Mouse (Mus musculus) heart, embryonic 16.5 days (tissue): ENCODE measurements around the gene Scarf1. TPM values are rescaled to one million over a fixed set of nuclear protein-coding genes. Genes with fewer than 3 reads are reported as not detected.

ENCODE experiments used
- ATAC-seq: fragments of 200-750 bp; cut with Nextera tagmentation; replicated peaks from 2 replicates; pipeline ENCODE4 v1.8.0; 2017; ENCODE audit warnings: moderate number of reproducible peaks; ENCODE audit not compliant: insufficient read depth, low FRiP score; ENCODE audit errors: extremely low read depth
- H3K27ac ChIP-seq: fragments of 300-500 bp; sonication (generic); 2 replicates; pipeline ENCODE4 v1.5.1; 2014; ENCODE audit warnings: mild to moderate bottlenecking, low read length, control low read depth, moderate library complexity
- H3K27me3 ChIP-seq: fragments of 300-500 bp; sonication (generic); 2 replicates; pipeline ENCODE4 v1.6.1; 2014; ENCODE audit warnings: low read length, mixed read lengths; ENCODE audit not compliant: control insufficient read depth, insufficient read depth
- H3K36me3 ChIP-seq: fragments of 300-500 bp; sonication (generic); 2 replicates; pipeline ENCODE4 v1.6.1; 2014; ENCODE audit not compliant: control insufficient read depth, insufficient read depth
- H3K4me1 ChIP-seq: fragments of 300-500 bp; sonication (generic); 2 replicates; pipeline ENCODE4 v1.6.1; 2014; ENCODE audit warnings: low read length, mixed read lengths; ENCODE audit not compliant: control insufficient read depth, insufficient read depth
- H3K4me2 ChIP-seq: fragments of 300-500 bp; sonication (generic); 2 replicates; pipeline ENCODE4 v1.6.1; 2014; ENCODE audit warnings: low read depth, mild to moderate bottlenecking, control low read depth, low read length
- H3K4me3 ChIP-seq: fragments of 300-500 bp; sonication (generic); 2 replicates; pipeline ENCODE4 v1.5.1; 2014; ENCODE audit warnings: mild to moderate bottlenecking, control low read depth, low read length
- H3K9ac ChIP-seq: fragments of 300-500 bp; sonication (generic); 2 replicates; pipeline ENCODE4 v1.6.1; 2014; ENCODE audit warnings: low read length, control low read depth
- H3K9me3 ChIP-seq: fragments of 300-500 bp; sonication (generic); replicated peaks from 2 replicates; pipeline ENCODE4 v1.6.1; 2016; ENCODE audit warnings: low read length; ENCODE audit not compliant: control insufficient read depth
- WGBS: fragments of 180-500 bp; shearing (Covaris S2); extraction: QIAGEN DNeasy Blood & Tissue Kit; methylation state at CpG from one replicate; pipeline ENCODE4 v1.1.7; 2014; 5-methylcytosine and 5-hydroxymethylcytosine counted together
- polyA plus RNA-seq: library from polyadenylated mRNA; unstranded; fragments of >200 nt; fragmentation: Nextera tagmentation; extraction: Ambion mirVana; gene quantifications from 2 replicates; pipeline ENCODE4 v1.2.1, GENCODE M21; 2015

Gene Scarf1
- polyA plus RNA-seq, 1 experiment from 2014 or later, result 11.0 TPM

- H3K27ac ChIP-seq, result 0 out of 2 replicates have a peak overlapping the region, but pooled peaks have one; percentile 11
- no peak overlapping the region for H3K4me3 ChIP-seq
- H3K36me3 ChIP-seq, result no peaks in the 10 kb centered on the region
- H3K9me3 ChIP-seq, result no peaks in the 10 kb centered on the region
- H3K27me3 ChIP-seq, result no peaks in the 10 kb centered on the region
- H3K4me2 ChIP-seq, result no peak overlapping the region
- no peak for ATAC-seq
- no peak overlapping the region for H3K9ac ChIP-seq
- WGBS, result 80% methylated on average over 5 of the region's 5 CpGs
- peaks cover 32% of the 10 kb centered on the region for H3K4me1 ChIP-seq
Observed at GRCm38 (mm10) chr11:75561410-75561791, 48.1 kb downstream of the Scarf1 start.

DNA sequence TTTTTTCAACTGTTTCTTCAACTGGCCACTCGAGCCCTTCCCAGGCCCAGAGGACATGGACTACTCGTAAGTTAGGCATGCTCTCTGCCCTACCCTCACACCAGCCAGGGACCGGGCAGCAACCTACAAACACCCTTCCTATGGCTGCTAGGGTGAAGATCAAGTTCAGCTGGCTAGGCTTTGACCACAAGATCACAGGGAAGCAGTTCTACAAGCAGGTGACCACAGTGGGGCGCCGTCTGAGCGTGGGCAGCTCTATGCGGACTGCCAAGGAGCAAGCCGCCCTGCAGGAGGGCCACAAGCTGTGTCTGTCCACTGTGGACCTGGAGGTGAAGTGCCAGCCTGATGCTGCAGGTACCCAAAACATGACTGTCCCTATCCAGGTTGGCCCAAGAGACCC lies 49.5 kb downstream of the Scarf1 start:
- WGBS, result 84% methylated on average over 8 of the region's 8 CpGs
- Histone ChIP-seq H3K4me1 (peaks cover 45% of the 10 kb centered on the region), H3K4me3 (no peak overlapping the region), H3K27me3 (no peaks in the 10 kb centered on the region), H3K9ac (no peak overlapping the region), H3K4me2 (no peak overlapping the region), H3K36me3 (no peaks in the 10 kb centered on the region), H3K9me3 (no peaks in the 10 kb centered on the region), H3K27ac (no peak overlapping the region)
- ATAC-seq, result no peak

DNA sequence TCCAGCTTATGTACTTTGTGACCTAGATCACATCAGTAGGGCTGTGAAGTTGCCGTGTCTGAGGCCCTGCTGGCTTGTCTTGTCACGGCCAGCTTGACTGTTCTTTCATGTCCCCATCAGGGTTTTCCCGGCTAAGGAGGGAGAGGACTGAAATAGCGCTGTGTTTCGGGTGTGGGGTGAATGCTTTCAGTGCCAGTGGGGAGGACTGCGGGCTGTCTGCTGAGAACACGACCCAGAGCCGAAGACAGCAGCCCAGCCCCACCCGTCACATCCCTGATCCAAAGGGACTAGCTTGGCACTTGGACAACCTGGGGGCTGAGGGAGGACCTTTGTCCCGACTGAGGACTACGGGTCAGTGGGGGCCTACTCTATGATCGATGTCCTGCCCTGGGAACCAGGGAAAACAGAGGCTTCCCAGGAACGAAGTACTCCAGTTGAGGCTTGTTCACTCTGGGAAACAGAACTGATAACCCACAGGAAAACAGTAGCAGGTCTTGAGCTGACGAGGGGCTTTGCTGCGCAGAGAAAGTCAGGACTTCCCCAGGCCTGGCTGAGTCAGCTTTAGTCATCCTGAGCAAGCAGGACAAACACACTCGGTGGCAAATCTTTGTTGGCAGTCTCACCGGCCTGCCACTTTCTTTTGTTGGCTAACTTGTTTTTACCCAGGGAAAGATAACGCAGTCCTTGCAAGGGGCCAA lies 50.7 kb downstream of the Scarf1 start:
- 17% methylated on average over 18 of the region's 18 CpGs for WGBS
- H3K9ac ChIP-seq, result peak overlapping the region; percentile 39
- H3K27ac ChIP-seq, result peak overlapping the region; percentile 64
- no peaks in the 10 kb centered on the region for H3K36me3 ChIP-seq
- H3K4me2 ChIP-seq, result peak overlapping the region; percentile 10; the same call in 1 of the 2 replicates
- H3K9me3 ChIP-seq, result no peaks in the 10 kb centered on the region
- H3K4me1 ChIP-seq, result peaks cover 45% of the 10 kb centered on the region
- peaks cover 4% of the 10 kb centered on the region; the same call in 1 of the 2 replicates for H3K27me3 ChIP-seq
- H3K4me3 ChIP-seq, result no peak overlapping the region
- peak; percentile 39; the same call in 1 of the 2 replicates for ATAC-seq

- no peaks in the 10 kb centered on the region for H3K36me3 ChIP-seq
- no peak overlapping the region; the same call in 1 of the 2 replicates for H3K9ac ChIP-seq
- no peak overlapping the region for H3K27ac ChIP-seq
- WGBS, result 75% methylated on average over 2 of the region's 2 CpGs
- peaks cover 45% of the 10 kb centered on the region for H3K4me1 ChIP-seq
- H3K4me3 ChIP-seq, result no peak overlapping the region
- no peaks in the 10 kb centered on the region for H3K9me3 ChIP-seq
- H3K27me3 ChIP-seq, result peaks cover 5% of the 10 kb centered on the region; the same call in 1 of the 2 replicates
- no peak overlapping the region for H3K4me2 ChIP-seq
- ATAC-seq, result no peak
Observed at GRCm38 (mm10) chr11:75565849-75566248, 52.5 kb downstream of the Scarf1 start.

GRCm38 (mm10) chr11:75566276-75567196 lies 53.2 kb downstream of the Scarf1 start:
- ATAC-seq, result peak; percentile 62
- no peaks in the 10 kb centered on the region for H3K36me3 ChIP-seq
- H3K4me2 ChIP-seq, result no peak overlapping the region
- 49% methylated on average over 13 of the region's 13 CpGs for WGBS
- H3K27me3 ChIP-seq, result peaks cover 6% of the 10 kb centered on the region; the same call in 1 of the 2 replicates
- H3K9me3 ChIP-seq, result no peaks in the 10 kb centered on the region
- no peak overlapping the region for H3K4me3 ChIP-seq
- no peak overlapping the region for H3K27ac ChIP-seq
- peaks cover 45% of the 10 kb centered on the region for H3K4me1 ChIP-seq
- H3K9ac ChIP-seq, result peak overlapping the region; percentile 27; the same call in 1 of the 2 replicates

DNA sequence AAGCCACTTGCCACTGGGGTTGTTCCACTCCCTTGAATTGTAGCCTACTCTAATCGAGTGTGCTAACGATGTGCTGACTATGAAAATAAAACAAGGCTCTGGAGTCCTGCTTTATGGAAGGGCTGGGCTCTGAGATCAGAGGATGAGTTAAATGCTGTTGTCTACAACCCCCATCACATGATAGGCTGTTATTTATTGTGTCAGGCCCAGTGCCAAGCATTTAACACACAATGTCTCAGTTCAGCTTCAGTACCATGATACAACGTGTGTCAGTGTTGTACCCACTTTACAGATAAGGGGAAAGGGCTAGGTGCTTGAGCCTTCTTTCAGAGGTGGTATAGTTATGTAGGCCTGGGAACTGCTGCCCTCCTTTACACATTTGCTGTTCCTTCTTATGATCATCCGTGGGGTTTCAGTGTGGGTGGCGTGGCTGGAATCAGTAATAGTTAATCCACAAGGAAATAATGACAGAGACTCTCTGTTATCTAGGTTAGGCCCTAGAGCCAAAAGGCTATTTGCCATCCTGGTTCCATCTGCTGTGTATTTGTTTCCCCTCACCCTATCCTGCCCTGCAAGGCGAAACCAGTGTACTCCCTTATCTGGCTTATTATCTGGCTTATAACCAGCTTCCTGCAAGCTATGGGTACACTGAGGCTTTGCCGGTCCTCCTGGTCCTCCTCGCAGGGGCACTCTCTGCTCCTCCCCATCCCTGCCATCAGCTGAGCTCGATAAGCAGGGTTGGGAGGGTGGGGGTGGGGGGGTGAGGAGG lies 54.2 kb downstream of the Scarf1 start:
- H3K36me3 ChIP-seq, result no peaks in the 10 kb centered on the region
- H3K4me3 ChIP-seq, result no peak overlapping the region
- WGBS, result 34% methylated on average over 9 of the region's 9 CpGs
- no peaks in the 10 kb centered on the region for H3K9me3 ChIP-seq
- no peak overlapping the region for H3K4me2 ChIP-seq
- ATAC-seq, result no peak
- H3K27ac ChIP-seq, result no peak overlapping the region
- H3K9ac ChIP-seq, result peak overlapping the region; percentile 27; the same call in 1 of the 2 replicates
- H3K4me1 ChIP-seq, result peaks cover 43% of the 10 kb centered on the region
- H3K27me3 ChIP-seq, result peaks cover 6% of the 10 kb centered on the region; the same call in 1 of the 2 replicates

DNA sequence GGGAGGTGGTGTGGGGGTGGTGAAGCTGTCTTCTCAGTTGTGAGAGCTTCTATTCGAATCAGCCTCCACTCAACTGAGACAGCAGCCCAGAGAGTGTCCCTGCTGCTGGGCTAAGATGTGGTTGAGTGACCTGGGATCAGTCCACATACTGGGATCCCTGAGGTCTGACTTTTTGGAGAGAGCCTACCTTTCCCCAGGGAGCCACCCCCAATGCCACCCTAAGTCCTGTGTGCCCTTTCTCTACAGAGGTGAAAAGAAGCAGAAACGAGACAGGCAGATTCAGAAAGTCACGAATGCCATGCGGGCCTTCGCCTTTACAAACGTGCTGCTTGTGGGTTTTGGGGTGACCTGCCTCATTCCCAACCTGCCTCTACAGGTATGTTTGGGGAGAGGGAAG lies 54.8 kb downstream of the Scarf1 start:
- no peak overlapping the region for H3K9ac ChIP-seq
- ATAC-seq, result no peak
- peaks cover 6% of the 10 kb centered on the region; the same call in 1 of the 2 replicates for H3K27me3 ChIP-seq
- H3K9me3 ChIP-seq, result no peaks in the 10 kb centered on the region
- H3K4me2 ChIP-seq, result no peak overlapping the region
- no peak overlapping the region for H3K27ac ChIP-seq
- H3K4me3 ChIP-seq, result no peak overlapping the region
- H3K36me3 ChIP-seq, result no peaks in the 10 kb centered on the region
- WGBS, result 75% methylated on average over 6 of the region's 6 CpGs
- H3K4me1 ChIP-seq, result peaks cover 44% of the 10 kb centered on the region

DNA sequence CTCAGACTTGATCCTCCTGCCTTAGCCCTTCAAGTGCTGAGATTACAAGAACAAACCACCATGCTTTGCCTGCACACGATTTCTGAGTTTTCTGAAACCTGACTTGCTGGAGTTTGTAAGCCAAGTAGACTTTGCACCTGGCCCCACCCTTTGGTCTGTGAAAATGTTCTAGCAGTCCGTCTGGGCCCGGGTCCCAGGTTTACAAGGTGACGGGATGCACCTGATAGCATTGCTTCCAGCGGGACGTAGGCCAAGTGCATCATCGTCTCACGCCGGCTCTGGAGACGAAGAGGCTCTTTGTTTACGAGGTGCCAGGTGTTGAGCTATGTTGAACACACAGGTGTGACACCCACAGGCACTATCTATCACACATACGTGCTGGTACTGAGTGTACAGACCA lies 55.6 kb downstream of the Scarf1 start:
- no peak for ATAC-seq
- peaks cover 38% of the 10 kb centered on the region for H3K4me1 ChIP-seq
- H3K4me2 ChIP-seq, result no peak overlapping the region
- no peak overlapping the region for H3K4me3 ChIP-seq
- H3K27me3 ChIP-seq, result peaks cover 6% of the 10 kb centered on the region; the same call in 1 of the 2 replicates
- no peak overlapping the region for H3K9ac ChIP-seq
- no peaks in the 10 kb centered on the region for H3K36me3 ChIP-seq
- no peaks in the 10 kb centered on the region for H3K9me3 ChIP-seq
- 89% methylated on average over 12 of the region's 12 CpGs for WGBS
- no peak overlapping the region for H3K27ac ChIP-seq
